Mouse (Mus musculus): ENCODE measurements around the gene Sh3bgrl2. TPM values are rescaled to one million over a fixed set of nuclear protein-coding genes. Genes with fewer than 3 reads are reported as not detected.

Gene Sh3bgrl2
- polyA plus RNA-seq, 1 experiment from 2014 or later, result 23.1 TPM

DNA sequence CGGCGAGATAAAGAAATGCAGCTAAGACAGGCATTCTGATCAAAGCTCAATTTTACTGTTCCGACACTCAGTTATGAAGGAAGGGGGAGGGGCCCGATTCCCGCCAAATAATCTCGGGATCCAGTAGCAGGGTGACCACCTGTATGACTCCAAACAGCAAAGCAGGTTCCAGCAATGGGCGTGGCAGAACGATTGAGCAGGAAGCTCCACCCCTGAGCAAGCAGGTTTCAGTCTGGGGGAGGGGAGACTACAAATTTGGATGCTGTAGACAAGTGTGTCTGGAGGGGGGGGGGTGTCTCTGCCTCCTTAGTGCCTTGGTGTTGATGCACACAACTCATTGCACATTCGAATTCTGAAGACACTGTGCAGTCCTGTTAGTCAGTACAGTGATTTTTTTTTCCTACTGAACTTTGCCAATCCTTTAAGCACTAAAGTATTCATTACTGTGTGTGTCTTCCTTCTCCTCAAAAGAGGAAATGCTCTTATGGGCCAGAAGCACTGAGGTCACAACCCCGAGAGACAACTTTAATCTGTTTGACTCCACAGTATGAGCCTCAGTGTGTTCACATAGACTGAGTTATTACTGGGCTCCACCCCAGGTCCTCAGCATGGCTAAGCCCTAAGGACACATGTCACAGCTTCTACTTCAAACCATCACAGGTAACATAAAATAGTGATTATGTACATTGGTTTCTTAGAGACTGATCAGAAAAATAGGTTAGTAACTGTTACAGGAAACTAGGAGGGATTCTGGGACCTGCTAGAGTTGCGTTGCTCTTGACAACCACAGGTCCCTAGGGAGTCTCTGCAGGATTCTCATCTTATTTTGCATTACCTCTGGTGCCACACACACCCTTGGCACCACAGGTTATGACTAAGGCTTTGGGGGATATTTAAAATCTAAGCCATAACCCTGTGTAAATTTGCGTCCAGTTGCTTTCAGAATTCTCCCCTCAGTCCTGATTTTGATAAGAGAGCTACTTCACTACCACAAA is 133.8 kb downstream of the Sh3bgrl2 start:
- no peak for DNase-seq (ENCODE audit: low spot score)
- WGBS, result 58% methylated on average over 12 of the region's 12 CpGs
- Histone ChIP-seq H3K4me3 (ENCODE audit: low read depth, low read length) (no peak overlapping the region), H3K27ac (ENCODE audit: low read depth) (no peak overlapping the region), H3K36me3 (ENCODE audit: control insufficient read depth, insufficient read depth, low read length) (no peaks in the 10 kb centered on the region), H3K27me3 (replicated peaks; ENCODE audit: control insufficient read depth, insufficient read depth, low read length) (no peaks in the 10 kb centered on the region), H3K9me3 (ENCODE audit: control insufficient read depth, low read length) (no peaks in the 10 kb centered on the region), H3K4me1 (replicated peaks; ENCODE audit: control insufficient read depth, insufficient read depth, low read length) (peaks cover 17% of the 10 kb centered on the region; the same call in 1 of the 2 replicates), H3K9ac (ENCODE audit: low read length) (no peak overlapping the region), H3K4me2 (ENCODE audit: low read length) (no peak overlapping the region)
- 0 out of 2 replicates have a peak, but pooled peaks have one; percentile 55 for ATAC-seq (replicated peaks; ENCODE audit: low FRiP score, low TSS enrichment, low read depth)

- Histone ChIP-seq H3K9me3 (ENCODE audit: control insufficient read depth, low read length) (no peaks in the 10 kb centered on the region), H3K9ac (ENCODE audit: low read length) (no peak overlapping the region), H3K36me3 (ENCODE audit: control insufficient read depth, insufficient read depth, low read length) (no peaks in the 10 kb centered on the region), H3K27me3 (replicated peaks; ENCODE audit: control insufficient read depth, insufficient read depth, low read length) (no peaks in the 10 kb centered on the region), H3K4me2 (ENCODE audit: low read length) (peak overlapping the region; percentile 40), H3K27ac (ENCODE audit: low read depth) (no peak overlapping the region), H3K4me3 (ENCODE audit: low read depth, low read length) (no peak overlapping the region; the same call in 1 of the 2 replicates), H3K4me1 (replicated peaks; ENCODE audit: control insufficient read depth, insufficient read depth, low read length) (peaks cover 14% of the 10 kb centered on the region; the same call in 1 of the 2 replicates)
- ATAC-seq (replicated peaks; ENCODE audit: low FRiP score, low TSS enrichment, low read depth) (no peak), DNase-seq (ENCODE audit: low spot score) (peak; percentile 50)
- 21% methylated on average over 18 of the region's 18 CpGs for WGBS
Observed at GRCm38 (mm10) chr9:83686511-83687100, 138.5 kb downstream of the Sh3bgrl2 start.

GRCm38 (mm10) chr9:83687904-83688303 is 139.8 kb downstream of the Sh3bgrl2 start:
- Histone ChIP-seq H3K36me3 (ENCODE audit: control insufficient read depth, insufficient read depth, low read length) (no peaks in the 10 kb centered on the region), H3K27ac (ENCODE audit: low read depth) (no peak overlapping the region), H3K9me3 (ENCODE audit: control insufficient read depth, low read length) (no peaks in the 10 kb centered on the region), H3K4me2 (ENCODE audit: low read length) (no peak overlapping the region), H3K4me1 (replicated peaks; ENCODE audit: control insufficient read depth, insufficient read depth, low read length) (peaks cover 14% of the 10 kb centered on the region; the same call in 1 of the 2 replicates), H3K9ac (ENCODE audit: low read length) (no peak overlapping the region), H3K4me3 (ENCODE audit: low read depth, low read length) (no peak overlapping the region), H3K27me3 (replicated peaks; ENCODE audit: control insufficient read depth, insufficient read depth, low read length) (no peaks in the 10 kb centered on the region)
- WGBS, result 28% methylated on average over 3 of the region's 3 CpGs
- no peak for ATAC-seq (replicated peaks; ENCODE audit: low FRiP score, low TSS enrichment, low read depth)
- DNase-seq (ENCODE audit: low spot score), result no peak

Other genes with a start within 250 kb of the Sh3bgrl2 start
- 16.6 and 18.0 TPM in 2 replicates for gene Lca5, start 107.2 kb upstream of the Sh3bgrl2 start, polyA plus RNA-seq (2014; fragmentation: Nextera tagmentation; extraction: Ambion mirVana)

Data from intestine, embryonic 14.5 days (tissue).